Mouse (Mus musculus): Measurements from ENCODE around the gene Col6a4.

The Col6a4 gene

DNA sequence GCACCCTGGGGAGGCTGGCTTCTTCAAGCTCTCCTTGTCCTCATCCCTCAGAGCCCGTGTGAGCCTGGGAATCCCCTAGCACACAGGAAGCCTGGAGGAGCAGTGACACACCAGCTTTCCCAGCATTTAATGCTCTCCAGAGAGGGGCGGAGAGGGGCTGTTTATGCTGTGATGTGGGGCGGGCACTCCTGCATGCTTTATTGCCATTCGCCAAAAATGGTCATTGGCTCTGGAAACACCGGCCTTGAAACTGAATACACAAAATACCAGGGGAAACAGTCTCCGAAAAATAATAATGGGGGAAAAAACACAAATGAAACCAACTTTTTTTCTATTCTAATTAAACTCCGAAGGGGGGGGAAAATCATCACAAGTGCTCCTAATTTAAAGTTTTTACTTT is at the start of gene Col6a4:
Gene Col6a4, minus strand, starts transcription at position 101 of the 400 bp plus-strand sequence.
- DNase-seq (ENCODE audit: low spot score): no peak

DNA sequence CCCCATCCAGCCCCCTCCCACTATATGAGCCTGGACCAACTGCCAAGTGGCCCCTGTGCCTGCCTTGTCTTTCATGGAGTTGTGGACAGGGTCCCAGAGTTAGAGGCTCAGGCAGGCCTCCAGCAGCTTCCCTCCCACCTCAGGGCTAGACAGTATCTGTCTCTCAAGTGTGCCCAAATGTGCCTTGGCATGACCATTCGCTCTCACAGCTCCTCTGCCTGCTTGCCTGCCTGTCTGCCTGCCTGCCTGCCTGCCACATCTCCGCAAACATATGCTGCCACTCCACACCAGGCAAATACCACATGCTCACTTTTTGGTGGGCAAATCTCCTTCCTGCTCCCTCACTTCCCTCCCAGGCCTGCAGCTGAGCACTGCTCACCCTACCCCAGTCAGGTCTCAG is 49.0 kb upstream of the Col6a4 start:
- no peak for DNase-seq (ENCODE audit: low spot score)

DNA sequence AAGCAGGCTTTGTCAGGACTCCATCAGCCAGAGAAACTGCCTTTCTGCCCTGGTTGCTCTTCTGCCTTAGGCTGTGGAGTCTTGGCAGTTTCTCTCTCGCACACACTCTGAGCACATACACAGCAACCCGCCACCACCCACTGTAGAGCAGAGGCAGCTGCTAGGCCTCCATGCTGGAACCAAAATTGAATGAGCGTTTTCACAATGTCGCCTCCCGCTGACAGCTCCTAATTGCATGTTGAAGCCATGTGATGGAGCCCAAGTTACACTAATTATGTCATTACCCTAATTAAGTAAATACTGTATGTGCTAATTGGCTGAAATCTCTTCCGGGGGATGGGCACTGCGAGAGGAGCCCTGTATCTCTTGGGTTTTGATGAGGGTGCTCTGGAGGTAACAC is 47.6 kb upstream of the Col6a4 start:
- DNase-seq (ENCODE audit: low spot score): no peak

DNA sequence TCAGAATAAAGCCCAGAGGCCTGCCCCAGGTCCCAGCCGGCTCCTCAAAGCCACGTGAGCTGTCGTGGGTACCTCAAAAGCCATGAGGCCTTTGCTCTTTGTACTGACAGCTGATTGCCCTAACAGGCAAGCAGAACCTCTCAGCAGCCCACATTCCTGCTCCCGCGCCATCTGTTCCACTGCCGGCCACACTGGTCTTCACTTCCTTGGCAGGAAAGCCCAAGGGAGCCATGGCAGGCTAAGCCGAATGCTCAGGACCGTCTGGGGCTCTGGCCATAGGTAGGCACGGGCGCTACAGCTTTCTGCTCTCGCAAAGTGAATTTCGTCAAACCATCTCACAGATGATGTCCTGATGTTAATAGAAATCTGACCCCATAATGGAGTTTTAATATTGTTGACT is 45.4 kb upstream of the Col6a4 start:
- DNase-seq (ENCODE audit: low spot score): no peak

DNA sequence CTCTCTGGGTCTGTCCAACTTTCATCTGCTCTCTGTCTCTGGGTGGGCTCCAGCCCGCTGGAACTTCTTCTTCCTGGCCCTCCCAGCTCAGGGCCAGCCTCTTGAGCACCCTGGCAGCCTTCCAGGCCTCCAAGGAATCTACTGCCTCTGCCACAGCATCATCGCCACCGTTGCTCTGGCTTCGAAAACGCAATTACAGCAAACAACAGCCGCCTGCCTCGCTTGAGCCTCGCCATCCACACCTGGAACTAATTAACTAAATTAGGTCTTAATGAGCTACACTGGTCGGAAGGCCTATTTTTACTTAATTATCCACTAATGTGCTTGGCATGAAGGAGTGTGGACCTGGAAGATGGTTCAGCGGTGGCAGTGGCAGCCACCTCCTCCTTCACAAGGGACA is 43.2 kb upstream of the Col6a4 start:
- DNase-seq (ENCODE audit: low spot score): no peak

DNA sequence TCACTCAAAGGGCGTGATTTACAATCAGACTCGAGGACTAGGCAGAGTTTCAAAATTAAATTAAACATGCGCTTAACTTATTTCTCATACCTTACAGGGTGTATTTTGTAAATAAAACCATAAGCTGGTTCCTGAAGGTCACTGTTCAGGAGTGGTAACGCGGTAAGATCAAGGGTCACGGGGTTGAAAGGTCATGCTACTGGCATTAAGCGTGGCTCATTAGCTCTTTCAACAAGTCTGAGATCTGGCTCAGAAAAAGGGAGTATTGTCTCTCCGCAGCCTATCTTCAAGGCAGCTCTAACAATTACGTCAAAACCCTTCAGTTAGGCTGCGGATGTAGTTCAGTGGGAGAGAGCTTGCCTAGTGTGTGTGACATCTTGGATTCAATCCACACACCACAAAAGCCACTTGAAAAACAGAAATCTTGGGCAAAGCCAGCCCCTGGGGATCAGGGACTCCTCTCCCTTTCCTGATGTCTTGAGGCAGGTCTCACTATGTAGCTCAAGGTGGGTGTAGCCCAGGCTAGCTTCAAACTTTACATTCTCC is 41.2 kb upstream of the Col6a4 start:
- DNase-seq (ENCODE audit: low spot score): no peak

DNA sequence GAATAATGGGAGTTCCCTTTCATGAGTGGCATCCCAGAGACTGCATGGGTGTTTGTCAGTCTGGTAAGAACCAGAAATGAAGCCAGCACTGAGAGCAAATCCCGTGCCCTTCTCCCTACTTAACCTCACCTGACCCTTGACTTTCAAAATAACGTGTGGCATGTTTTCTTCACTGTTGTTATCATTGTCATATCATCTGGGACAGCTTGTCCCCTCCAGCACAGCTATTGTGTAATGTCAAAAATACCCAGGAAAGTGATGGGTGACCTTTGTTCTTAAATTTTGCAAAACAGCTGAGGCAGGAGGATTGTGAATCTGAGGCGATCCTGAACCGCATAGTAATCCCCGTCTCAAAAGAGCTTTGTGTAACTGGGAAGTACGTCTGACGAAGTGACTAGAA is 33.7 kb upstream of the Col6a4 start:
- DNase-seq (ENCODE audit: low spot score): no peak

DNA sequence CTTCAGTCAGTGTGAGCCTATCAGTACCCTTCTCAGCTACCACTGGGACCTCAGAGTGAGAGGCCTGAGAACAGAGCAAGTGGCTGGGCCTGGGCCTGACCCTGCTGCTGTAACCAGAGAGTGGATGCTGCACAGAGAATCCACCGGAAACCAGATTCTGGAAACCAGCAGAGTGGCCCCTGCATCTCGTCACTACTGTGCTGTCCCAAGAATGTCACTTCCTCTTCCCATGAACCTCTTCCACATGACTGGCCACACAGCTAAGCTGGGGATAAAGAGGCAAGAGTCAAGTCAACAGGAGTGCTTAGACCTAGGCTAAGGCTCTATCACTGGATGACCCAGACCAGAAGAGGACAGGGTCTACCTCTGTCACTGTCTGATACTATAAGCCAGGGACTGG is 32.5 kb upstream of the Col6a4 start:
- DNase-seq (ENCODE audit: low spot score): no peak

DNA sequence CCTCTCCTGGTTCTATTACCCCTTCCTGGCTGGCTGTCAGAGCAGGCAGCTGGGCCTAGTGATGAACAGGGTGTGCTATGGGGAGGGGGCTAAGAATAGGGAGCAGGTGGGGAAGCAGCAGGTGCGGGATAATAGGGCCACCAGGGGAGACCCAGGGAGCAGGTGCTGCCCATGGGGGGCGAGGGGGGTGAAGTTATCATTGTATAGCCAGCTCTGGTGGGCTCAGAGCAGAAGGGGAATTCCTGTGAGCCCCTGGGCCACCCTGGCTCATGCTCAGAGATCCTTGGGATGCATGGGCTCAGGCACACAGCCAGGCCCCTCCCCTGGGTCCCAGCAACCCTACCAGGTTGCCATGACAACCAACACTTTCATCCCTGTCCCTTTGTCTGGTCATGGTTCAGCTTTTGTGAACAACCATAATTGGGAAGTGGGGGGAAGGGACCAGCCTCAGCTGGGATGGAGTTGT is 30.2 kb upstream of the Col6a4 start:
- no peak for DNase-seq (ENCODE audit: low spot score)

DNA sequence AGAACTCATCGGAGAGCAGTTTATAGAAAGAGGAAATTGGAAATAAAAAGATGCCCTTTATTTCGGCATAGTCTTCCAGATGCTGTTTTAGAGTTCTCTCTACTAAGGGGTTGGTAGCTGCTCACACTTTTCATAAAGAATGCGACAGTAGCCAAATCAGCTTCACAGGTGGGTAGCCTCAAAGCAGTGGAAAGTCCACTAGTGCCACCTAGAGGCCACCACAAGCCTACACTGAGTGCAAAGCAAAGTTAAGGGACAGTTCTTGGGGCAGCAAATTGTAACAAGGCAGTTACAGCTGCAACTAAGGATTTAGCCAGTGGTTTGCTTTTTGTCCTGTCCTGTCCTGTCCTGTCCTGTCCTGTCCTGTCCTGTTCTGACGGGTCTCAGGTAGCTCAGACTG is 27.0 kb upstream of the Col6a4 start:
- no peak for DNase-seq (ENCODE audit: low spot score)

DNA sequence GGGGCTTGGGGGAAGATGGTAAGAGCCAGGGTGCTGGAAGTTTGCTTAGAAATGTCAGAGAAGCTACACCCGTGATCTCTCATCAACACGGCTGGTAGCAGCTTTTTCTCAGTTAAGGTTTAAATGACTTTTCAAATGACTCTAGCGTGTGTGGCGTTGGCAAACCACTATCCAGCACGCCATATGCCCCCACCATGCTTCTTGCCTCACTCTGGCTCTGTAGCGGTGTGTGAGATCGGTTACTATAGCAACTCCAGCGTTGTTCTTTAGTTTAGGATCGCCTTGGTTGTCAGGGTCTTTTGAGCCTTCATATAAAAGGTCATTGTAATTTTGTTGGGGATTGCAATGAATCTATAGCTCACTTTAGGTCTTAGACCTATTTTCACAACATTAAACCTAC is 22.5 kb upstream of the Col6a4 start:
- no peak for DNase-seq (ENCODE audit: low spot score)

DNA sequence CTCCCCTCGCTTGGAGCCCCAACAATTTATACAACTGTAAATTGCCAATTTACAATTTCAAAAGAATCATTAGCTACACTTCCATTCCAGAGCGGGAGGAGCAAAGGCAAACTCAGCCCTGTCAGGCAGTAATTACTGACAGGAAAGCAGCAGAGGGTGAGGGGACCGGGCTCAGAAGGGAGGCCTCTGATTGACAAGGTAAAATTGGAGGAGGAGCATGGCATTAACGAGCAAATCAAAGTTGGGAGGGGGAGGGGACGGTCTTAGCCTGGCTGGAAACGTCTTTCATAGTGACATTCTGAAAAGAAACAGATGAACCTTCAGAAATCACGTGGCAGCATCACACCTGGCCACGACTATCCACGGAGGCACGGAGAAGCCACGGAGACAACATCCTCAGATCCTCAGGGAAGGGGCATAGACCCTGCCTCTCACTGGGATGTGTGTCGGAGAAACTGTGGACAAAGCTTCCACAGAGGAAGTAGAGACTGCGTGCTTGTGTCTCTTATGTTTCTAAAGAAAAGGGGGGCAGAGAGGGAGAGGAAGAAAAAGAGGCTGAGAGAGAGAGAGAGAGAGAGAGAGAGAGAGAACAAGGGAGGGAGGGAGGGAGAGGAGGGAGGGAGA is 19.3 kb upstream of the Col6a4 start:
- no peak for DNase-seq (ENCODE audit: low spot score)

DNA sequence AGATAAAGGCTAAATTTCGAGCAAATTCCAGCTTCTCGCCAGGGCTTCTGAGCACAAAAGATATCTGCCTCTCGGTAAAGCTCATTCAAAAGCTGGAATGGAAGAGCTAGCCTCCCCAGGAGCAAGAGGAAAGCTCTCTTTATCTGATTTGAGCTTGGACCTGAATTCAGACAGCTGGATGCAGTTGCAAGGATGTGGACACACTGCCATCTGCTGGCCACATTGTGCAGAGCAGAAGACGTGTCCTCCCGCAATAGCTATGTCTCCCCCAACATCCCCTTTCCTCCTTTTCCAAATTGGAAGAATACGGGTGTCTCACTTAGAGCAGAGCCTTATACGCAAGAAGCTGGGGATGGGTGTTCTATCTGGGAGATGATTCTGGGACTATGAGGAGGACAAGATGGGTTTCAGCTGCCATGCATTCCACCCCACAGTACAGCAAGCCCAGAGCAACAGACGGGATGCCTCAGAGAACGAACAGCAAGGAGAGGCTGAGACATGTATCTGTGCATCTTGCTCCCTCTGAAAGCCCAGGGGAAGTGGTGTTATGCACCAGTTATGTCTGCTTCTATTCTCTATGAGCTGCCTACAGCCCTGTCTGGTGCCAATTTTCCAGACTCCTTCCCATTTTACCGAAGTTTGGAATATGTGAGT is 16.3 kb upstream of the Col6a4 start:
- DNase-seq (ENCODE audit: low spot score): peak; percentile 71

DNA sequence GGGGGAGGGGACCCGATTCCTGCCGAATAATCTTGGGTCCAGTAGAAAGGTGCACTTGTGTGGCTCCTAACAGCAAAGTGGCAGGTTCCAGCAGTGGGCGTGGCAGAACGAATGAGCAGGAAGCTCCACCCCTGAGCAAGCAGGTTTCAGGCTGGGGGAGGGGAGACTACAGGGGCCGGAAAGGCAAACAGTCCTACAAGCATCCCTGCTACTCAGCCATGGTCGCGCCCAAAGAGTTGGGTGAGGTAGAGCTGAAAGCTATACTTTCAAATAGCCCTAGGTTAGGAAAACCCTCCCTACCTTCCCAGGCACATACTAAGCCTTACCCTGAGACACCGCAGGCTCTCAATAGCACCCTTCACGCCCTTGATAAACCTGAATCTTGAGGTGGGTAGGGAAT is 9.7 kb upstream of the Col6a4 start:
- no peak for DNase-seq (ENCODE audit: low spot score)

DNA sequence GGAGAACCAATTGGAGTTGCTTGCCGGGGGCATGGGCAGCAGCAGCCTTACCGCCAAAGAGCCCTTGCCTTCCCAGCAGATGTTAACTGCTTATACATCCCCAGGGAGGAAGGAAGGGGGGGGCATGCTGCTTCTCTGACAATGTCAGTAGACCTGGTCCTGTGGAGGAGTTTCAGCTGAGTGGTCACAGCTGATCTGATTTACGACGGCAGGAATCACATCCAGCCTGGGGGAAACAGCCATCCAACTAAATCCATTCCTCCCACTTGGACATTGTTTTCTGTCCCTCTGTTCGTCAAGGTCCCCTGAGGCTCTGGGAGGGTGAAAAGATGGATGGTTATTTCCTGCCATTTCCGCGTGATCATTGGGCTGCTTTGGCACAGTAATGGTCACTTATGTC is 7.8 kb upstream of the Col6a4 start:
- no peak for DNase-seq (ENCODE audit: low spot score)

DNA sequence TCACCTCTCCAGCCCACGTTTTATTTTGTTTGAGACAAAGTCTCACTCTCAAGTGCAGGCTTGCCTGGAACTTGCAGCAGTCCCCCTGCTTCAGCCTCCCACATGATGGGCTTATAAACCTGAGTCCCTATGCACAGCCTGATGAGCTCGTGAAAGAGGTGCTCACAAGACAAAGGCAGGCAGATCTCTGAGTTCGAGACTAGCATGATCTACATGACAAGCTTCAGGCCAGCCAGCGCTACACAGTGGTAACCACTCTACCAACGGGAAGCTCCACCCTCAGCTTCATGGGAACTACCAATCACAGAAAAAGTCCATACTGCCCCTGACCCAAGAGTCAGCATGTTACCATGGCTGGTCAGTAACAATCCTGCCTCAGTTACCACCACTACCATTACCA is 4.6 kb upstream of the Col6a4 start:
- no peak for DNase-seq (ENCODE audit: low spot score)

DNA sequence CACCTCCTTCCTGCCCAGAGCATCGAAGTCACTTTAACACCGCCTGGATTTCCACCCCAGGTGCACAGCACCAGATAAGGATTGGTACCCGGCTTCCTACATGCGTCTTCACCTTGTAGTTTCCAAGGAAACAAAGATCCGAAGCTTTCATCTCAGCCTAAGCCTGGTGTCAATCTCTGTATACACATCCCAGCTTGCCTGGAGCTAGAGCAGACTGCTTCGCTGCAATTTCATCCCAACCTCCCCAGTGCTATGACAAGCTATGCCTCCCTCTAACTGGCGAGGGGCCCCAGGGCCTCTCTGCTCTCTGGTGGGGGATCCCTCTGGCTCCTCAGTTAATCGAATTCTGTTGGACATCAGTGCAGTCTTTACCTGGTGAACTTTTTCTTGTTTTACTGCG is 3.7 kb upstream of the Col6a4 start:
- no peak for DNase-seq (ENCODE audit: low spot score)

DNA sequence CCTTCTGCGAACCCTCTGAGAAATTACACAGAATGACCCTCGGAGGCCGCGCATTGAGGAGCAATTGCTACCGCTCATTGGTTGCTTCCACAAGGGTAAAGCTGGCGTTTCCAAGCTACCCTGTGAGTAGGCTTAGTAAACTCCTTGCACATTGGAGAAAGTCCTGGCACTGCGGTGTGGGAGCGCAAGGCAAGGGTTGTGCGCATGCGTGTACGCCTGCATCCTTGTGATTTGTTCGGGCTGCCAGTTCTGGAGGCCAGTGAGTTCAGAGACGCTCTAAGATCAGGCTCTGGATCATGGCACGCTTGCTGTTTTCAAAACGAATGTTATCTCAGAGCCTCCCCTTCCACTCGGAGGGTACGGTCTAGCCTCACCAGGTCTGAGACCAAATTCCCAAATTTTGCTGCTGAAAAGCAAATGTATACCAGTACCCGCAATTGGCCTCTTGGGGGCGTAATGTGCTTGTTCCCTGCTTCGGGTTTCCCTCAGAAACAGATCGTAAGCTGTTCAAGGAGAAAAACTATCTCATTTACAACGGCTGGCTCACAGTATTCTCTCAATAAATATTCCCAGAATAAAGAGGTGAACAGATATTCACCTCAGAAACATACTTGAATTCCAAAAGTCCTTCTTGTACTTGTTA is 2.9 kb upstream of the Col6a4 start:
- DNase-seq (ENCODE audit: low spot score): no peak

DNA sequence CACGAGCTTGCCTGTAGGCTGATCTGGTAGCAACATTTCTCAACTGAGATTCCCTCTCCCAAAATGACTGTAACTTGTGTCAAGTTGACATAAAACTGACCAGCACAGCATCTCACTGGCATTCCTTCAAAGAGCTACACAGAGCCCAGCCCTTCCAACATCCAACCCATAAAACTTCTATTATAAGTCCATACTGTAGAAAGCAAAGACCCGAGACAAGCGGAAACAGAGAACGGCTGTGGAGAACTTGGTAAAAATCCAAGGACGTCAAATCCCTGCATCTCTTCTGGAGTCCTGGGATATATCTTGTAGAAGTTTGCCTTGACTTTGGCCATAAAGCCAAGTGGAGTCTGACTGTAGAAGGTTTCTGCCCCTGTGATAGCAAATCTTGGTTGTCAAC is 15.1 kb downstream of the Col6a4 start:
- no peak for DNase-seq (ENCODE audit: low spot score)

DNA sequence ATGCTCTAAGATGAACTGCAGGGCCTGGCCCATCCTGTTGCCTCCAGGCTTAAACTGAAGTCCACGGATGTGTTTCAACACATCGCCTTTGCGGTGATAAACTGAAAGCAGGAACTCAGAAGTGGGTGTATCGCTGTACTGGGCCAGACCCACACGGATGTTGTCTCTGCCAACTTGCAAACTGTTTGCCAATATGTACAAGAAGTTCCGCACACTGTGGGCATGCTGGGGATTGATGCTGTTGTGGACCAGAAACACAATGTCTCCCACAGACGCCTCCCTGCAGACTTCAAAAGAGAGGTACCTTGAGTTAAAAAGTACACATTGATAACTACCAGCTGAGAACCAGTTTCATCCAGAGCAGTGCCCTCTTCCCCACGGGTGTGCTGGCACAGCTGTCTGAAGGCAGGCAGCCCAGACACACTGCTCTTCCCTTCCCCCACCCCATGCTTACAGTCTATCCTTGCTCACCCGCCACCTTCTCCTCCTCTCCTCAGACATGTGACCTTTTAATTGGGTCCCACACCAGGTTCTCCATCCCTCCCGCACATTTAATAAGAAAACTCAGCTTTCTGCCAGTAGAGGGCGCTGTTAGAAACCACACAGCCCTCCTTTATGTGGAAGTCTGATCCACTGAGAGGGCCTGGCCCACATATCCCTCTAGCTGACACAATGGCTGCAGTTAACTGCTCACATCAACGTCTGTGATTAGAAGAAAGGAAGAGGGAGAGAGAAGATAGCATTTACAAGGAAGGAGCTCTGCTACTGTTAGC is 16.1 kb downstream of the Col6a4 start:
- no peak for DNase-seq (ENCODE audit: low spot score)

DNA sequence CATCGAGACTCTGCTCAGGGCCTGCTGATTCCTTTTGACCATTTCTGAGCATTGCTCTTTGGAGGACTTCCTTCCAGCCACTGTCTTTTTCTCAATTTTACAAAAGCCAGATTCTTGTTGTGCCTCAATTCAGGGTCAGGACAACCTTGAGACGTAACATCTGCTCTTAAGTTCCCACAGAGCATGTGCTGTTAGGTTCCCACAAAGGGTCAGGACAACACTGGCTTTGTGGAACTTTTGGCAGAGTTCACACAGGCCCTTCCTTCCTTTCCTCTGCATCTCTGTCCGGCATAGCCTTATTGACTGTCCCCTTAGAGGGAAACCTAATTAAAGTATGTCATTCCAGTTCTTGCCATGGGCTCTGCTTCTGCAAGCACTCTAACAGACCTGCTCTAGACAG is 18.6 kb downstream of the Col6a4 start:
- DNase-seq (ENCODE audit: low spot score): no peak

DNA sequence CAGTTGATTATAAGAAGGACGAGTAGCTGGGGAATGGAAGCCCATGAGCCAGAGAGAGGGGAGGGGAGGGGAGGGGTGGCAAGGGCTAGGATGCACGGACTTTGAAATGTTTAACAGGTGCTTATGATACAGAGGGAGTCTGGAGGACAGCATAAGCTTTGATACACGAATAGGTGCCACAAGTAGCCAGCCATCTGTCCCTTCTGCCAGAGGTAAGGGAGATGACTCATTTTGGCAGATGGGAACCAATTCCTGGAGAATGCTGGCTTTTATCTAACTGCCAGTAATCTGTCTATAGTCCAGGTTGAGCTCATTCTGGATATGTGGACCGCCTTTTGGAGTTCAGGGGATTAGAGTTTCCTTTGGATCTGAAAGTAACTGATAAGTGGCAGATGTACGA is 20.3 kb downstream of the Col6a4 start:
- DNase-seq (ENCODE audit: low spot score): no peak

DNA sequence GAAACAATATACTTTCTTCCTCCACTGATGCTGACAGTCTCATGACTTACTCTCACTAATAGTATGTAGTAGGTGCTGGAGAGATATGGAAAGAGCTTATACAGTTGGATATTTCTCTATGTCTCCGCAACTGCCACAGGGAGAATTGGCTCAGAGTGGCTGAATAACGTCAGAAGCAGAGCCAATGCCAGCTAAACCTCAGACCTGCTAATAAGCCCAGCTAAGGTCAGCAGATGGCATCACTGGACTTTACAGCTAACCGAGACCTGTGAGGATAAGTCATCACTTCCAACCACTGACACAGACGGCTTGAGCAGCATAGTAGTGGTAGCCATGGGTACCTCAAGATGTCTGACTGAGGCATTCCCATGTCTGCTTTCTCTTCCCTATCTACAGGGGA is 22.6 kb downstream of the Col6a4 start:
- no peak for DNase-seq (ENCODE audit: low spot score)
